10 mouse cellular contexts compared by ENCODE assay signal in the genomic region with DNA sequence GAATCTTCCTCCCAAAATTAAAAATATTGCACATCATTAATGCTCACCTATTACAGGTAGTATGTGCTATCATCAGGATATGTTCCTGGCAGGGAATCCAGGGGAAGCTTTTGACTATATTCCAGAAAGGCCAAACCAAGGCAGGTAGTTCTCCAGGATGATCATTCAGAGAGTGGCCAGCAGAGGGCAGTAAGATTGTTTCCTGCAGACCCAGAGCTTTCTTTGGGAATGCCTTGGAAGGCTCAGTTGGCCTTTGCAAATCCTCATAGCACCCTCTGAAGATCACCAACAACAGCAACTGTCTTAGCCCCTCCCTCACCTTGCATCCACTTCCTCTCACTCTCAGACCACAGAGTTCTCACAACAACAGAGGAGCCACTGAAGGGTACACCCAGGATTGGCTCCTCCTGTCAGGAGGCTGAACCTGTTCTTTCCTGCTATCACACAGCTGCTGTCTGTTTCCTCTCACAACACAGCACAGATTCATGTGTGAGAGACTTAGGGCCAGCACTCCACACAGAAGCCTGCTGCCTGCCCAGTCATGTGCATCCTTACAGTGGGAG. TPM values are rescaled to one million over a fixed set of nuclear protein-coding genes. Genes with fewer than 3 reads are reported as not detected.
DNase-seq lines count a peak whose midpoint lies in the region; ATAC-seq and TF ChIP-seq lines count a peak whose summit lies in the region.
"Had no signal": no experiment of that assay in that cellular context is flagged by ENCODE, and none has a peak within 500 bp of the region (broad histone marks: within the 10 kb centered on the region; RNA-seq: fewer than 3 reads in every experiment).

No protein-coding gene starts in this region.

- no peak overlapping the region for H3K4me2 ChIP-seq in neural tube, embryonic 15.5 days
- H3K4me2 ChIP-seq: liver, embryonic 13.5 days had no signal

- TF ChIP-seq POLR2A in heart, adult 2 months (IDR thresholded peaks at IDR 0.05; ENCODE audit: insufficient read depth, low read depth, low read length) = no peak
- TF ChIP-seq POLR2A in small intestine, adult 2 months (IDR thresholded peaks at IDR 0.05; ENCODE audit: low read depth, low read length) = no peak

- no peak overlapping the region for H3K9ac ChIP-seq in heart, adult 2 months (ENCODE audit: low read depth, low read length)
- H3K9ac ChIP-seq in neural tube, embryonic 15.5 days (replicated peaks) = no peak overlapping the region
- H3K9ac ChIP-seq: liver, embryonic 13.5 days had no signal

- intact Hi-C loops in heart, adult 2 months (cut with DNase I) = no loop called here

- no peak for TF ChIP-seq EP300 in heart, adult 2 months (IDR thresholded peaks at IDR 0.05; ENCODE audit: insufficient read depth, low read depth, low read length)

- no peak for DNase-seq in heart, adult 2 months
- DNase-seq in heart, adult 18-20 months = no peak
- peak; percentile 16 for DNase-seq in neural tube, embryonic 10.5 days (ENCODE audit: extremely low spot score, low spot score)
- peak; percentile 57 for DNase-seq in embryo, embryonic 10.5 days (ENCODE audit: low spot score)
- no peak for DNase-seq in layer of hippocampus, postnatal 14 days (ENCODE audit: low spot score in 2 of 2)
- DNase-seq: liver, embryonic 13.5 days had no signal

- no peak overlapping the region for H3K27ac ChIP-seq in heart, adult 2 months
- H3K27ac ChIP-seq in neural tube, embryonic 15.5 days (replicated peaks) = no peak overlapping the region
- H3K27ac ChIP-seq in small intestine, adult 2 months (ENCODE audit: insufficient read depth, low read depth, low read length) = no peak overlapping the region
- H3K27ac ChIP-seq: heart, embryonic 10.5 days; liver, embryonic 13.5 days had no signal

- no peaks in the 10 kb centered on the region for H3K9me3 ChIP-seq in neural tube, embryonic 15.5 days (replicated peaks)
- H3K9me3 ChIP-seq: heart, embryonic 10.5 days; liver, embryonic 13.5 days had no signal

- H3K27me3 ChIP-seq in heart, adult 2 months (ENCODE audit: control insufficient read depth, insufficient read depth, low read length) = no peaks in the 10 kb centered on the region
- no peaks in the 10 kb centered on the region for H3K27me3 ChIP-seq in neural tube, embryonic 15.5 days (replicated peaks)
- H3K27me3 ChIP-seq in small intestine, adult 2 months (ENCODE audit: control insufficient read depth, insufficient read depth, low read length) = no peaks in the 10 kb centered on the region
- H3K27me3 ChIP-seq: liver, embryonic 13.5 days had no signal

- TF ChIP-seq CTCF in heart, adult 2 months (IDR thresholded peaks at IDR 0.05) = peak; percentile 48
- peak; percentile 49; the same call in 1 of the 2 replicates for TF ChIP-seq CTCF in small intestine, adult 2 months (IDR thresholded peaks at IDR 0.05; ENCODE audit: extremely low read depth, insufficient read length, insufficient replicate concordance, low read depth, low read length)

- no peak for ATAC-seq in neural tube, embryonic 15.5 days (ENCODE audit: low FRiP score)
- no peak for ATAC-seq in activated CD4-positive, CD25-positive, alpha-beta regulatory T cell, adult 4 months

- H3K36me3 ChIP-seq in heart, adult 2 months (ENCODE audit: control insufficient read depth, insufficient read depth, low read length) = no peaks in the 10 kb centered on the region
- no peaks in the 10 kb centered on the region for H3K36me3 ChIP-seq in neural tube, embryonic 15.5 days
- peaks cover 45% of the 10 kb centered on the region for H3K36me3 ChIP-seq in small intestine, adult 2 months (ENCODE audit: control insufficient read depth, insufficient read depth, low read length)
- H3K36me3 ChIP-seq: heart, embryonic 10.5 days; liver, embryonic 13.5 days had no signal

- no peaks in the 10 kb centered on the region for H3K79me2 ChIP-seq in heart, adult 2 months (replicated peaks; ENCODE audit: control insufficient read depth, insufficient read depth, low read length)

- H3K4me3 ChIP-seq in heart, adult 2 months = no peak overlapping the region
- no peak overlapping the region for H3K4me3 ChIP-seq in neural tube, embryonic 15.5 days (replicated peaks)
- no peak overlapping the region for H3K4me3 ChIP-seq in small intestine, adult 2 months (ENCODE audit: low read depth, low read length)
- H3K4me3 ChIP-seq: heart, embryonic 10.5 days; liver, embryonic 13.5 days had no signal

- no peaks in the 10 kb centered on the region for H3K4me1 ChIP-seq in heart, adult 2 months (ENCODE audit: control insufficient read depth, insufficient read depth, low read length)
- no peaks in the 10 kb centered on the region for H3K4me1 ChIP-seq in neural tube, embryonic 15.5 days
- no peaks in the 10 kb centered on the region for H3K4me1 ChIP-seq in small intestine, adult 2 months (ENCODE audit: control insufficient read depth, insufficient read depth, insufficient read length, low read length)
- H3K4me1 ChIP-seq: heart, embryonic 10.5 days; liver, embryonic 13.5 days had no signal

RNA-seq across cellular contexts. Expression of gene Dmbt1, which starts 23.0 kb away (rescaled TPM):
- total RNA-seq in heart, adult 2 months (2021) = not detected
- polyA plus RNA-seq in heart, adult 2 months (2012; rRNA removed) = 0.03 and 0.04 TPM in 2 replicates
- 1 to 10 TPM in 1 of 2 experiments, not detected in 1; 1.4 TPM for total RNA-seq in heart, adult 18-20 months (2021)
- 2.0 TPM in 1 of 2 replicates, not detected in the other for polyA plus RNA-seq in neural tube, embryonic 15.5 days (2015; fragmentation: Nextera tagmentation; extraction: Ambion mirVana)
- polyA plus RNA-seq in small intestine, adult 2 months (2012; rRNA removed) = 141 and 758 TPM in 2 replicates
- not detected for polyA plus RNA-seq in activated CD4-positive, CD25-positive, alpha-beta regulatory T cell, adult 4 months (2017; shearing (Covaris generic))
- not detected for total RNA-seq in layer of hippocampus, postnatal 14 days (2021)
- polyA plus RNA-seq: heart, embryonic 10.5 days; liver, embryonic 13.5 days had no signal

Comparison
In these comparisons a context has a peak if more than half of its experiments do, and no peak if none do; other contexts are left out.
1. DNase-seq: peak in neural tube, embryonic 10.5 days (single experiment) and embryo, embryonic 10.5 days (single experiment); none in heart, adult 2 months (0 of 2), heart, adult 18-20 months (0 of 2) and layer of hippocampus, postnatal 14 days (0 of 2).
2. RNA of gene Dmbt1, which starts 23.0 kb away (polyA plus RNA-seq): 141 to 758 TPM in small intestine, adult 2 months; 0.03 to 0.04 TPM in heart, adult 2 months, 2.0 TPM in neural tube, embryonic 15.5 days and not detected in activated CD4-positive, CD25-positive, alpha-beta regulatory T cell, adult 4 months; every median in the first group is over 10 times any median in the second.